7 mouse cellular contexts compared by ENCODE assay signal in the genomic region with DNA sequence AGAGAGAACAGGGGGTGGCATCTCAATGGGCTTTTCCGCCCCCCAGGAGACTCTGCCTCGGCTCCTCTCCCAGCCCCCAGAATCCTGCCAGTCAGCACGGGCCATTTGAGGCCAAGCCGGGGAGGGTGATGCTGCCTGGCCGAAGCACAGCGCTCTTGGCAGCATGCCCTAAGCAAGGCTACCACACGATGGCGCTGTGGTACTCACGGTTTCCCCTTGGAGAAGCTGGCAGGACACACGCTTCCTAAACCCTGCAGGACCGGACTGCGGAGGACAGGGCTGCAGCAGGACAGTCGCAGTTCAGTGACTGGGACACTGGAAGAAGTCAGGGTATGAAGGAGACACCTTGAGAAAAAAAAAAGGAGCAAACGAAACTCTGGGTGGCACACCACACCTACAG. TPM values are rescaled to one million over a fixed set of nuclear protein-coding genes. Genes with fewer than 3 reads are reported as not detected.
A peak's percentile ranks its signal among the peaks of the same experiment; 100 is the strongest.
DNase-seq lines count a peak whose midpoint lies in the region; ATAC-seq lines count a peak whose summit lies in the region.

No protein-coding gene starts in this region.

- H3K9ac ChIP-seq in embryonic facial prominence, embryonic 13.5 days = peak overlapping the region; percentile 67
- no peak overlapping the region; the same call in 1 of the 2 replicates for H3K9ac ChIP-seq in limb, embryonic 12.5 days (replicated peaks)
- no peak overlapping the region; the same call in 1 of the 2 replicates for H3K9ac ChIP-seq in midbrain, embryonic 14.5 days (replicated peaks; ENCODE audit: low read length)

- no peaks in the 10 kb centered on the region for H3K9me3 ChIP-seq in embryonic facial prominence, embryonic 13.5 days
- H3K9me3 ChIP-seq in limb, embryonic 12.5 days = no peaks in the 10 kb centered on the region
- no peaks in the 10 kb centered on the region for H3K9me3 ChIP-seq in midbrain, embryonic 14.5 days (ENCODE audit: control insufficient read depth, low read length)

- H3K27ac ChIP-seq in embryonic facial prominence, embryonic 13.5 days = no peak overlapping the region; the same call in 1 of the 2 replicates
- no peak overlapping the region for H3K27ac ChIP-seq in limb, embryonic 12.5 days
- no peak overlapping the region for H3K27ac ChIP-seq in midbrain, embryonic 14.5 days (replicated peaks; ENCODE audit: low read depth, low read length)

- peak overlapping the region; percentile 58 for H3K4me2 ChIP-seq in embryonic facial prominence, embryonic 13.5 days
- H3K4me2 ChIP-seq in limb, embryonic 12.5 days = peak overlapping the region; percentile 38
- peak overlapping the region; percentile 44 for H3K4me2 ChIP-seq in midbrain, embryonic 14.5 days (ENCODE audit: low read length)

- peak; percentile 99 for DNase-seq in adrenal gland, postnatal 25 days
- peak; percentile 99 for DNase-seq in heart, adult 8-10 months (ENCODE audit: low spot score)
- DNase-seq in kidney, adult 8-10 months = peak; percentile 98 to 100
- peak; percentile 97 for DNase-seq in midbrain, embryonic 14.5 days
- DNase-seq in spleen, adult 12 weeks (ENCODE audit: low spot score) = peak; percentile 88

- no peaks in the 10 kb centered on the region for H3K36me3 ChIP-seq in embryonic facial prominence, embryonic 13.5 days
- H3K36me3 ChIP-seq in limb, embryonic 12.5 days = no peaks in the 10 kb centered on the region
- H3K36me3 ChIP-seq in midbrain, embryonic 14.5 days (ENCODE audit: control insufficient read depth, insufficient read depth, low read length) = no peaks in the 10 kb centered on the region

- ATAC-seq in embryonic facial prominence, embryonic 13.5 days (ENCODE audit: insufficient number of reproducible peaks, insufficient read depth, low FRiP score, low TSS enrichment, low read depth) = no peak
- ATAC-seq in limb, embryonic 12.5 days (ENCODE audit: insufficient number of reproducible peaks, insufficient read depth, low FRiP score, low TSS enrichment, low read depth) = 0 out of 2 replicates have a peak, but pooled peaks have one; percentile 27
- ATAC-seq in midbrain, embryonic 14.5 days (ENCODE audit: low FRiP score, low TSS enrichment) = no peak

- peaks cover 18% of the 10 kb centered on the region for H3K4me1 ChIP-seq in embryonic facial prominence, embryonic 13.5 days
- peaks cover 13% of the 10 kb centered on the region for H3K4me1 ChIP-seq in limb, embryonic 12.5 days (replicated peaks)
- peaks cover 15% of the 10 kb centered on the region for H3K4me1 ChIP-seq in midbrain, embryonic 14.5 days (ENCODE audit: control insufficient read depth, insufficient read depth, low read length)

- under 1% methylated on average over 14 of the region's 14 CpGs for WGBS in embryonic facial prominence, embryonic 13.5 days
- WGBS in limb, embryonic 12.5 days = under 1% methylated on average over 14 of the region's 14 CpGs
- 0% methylated on average over 14 of the region's 14 CpGs for WGBS in midbrain, embryonic 14.5 days

- no peaks in the 10 kb centered on the region for H3K27me3 ChIP-seq in embryonic facial prominence, embryonic 13.5 days
- H3K27me3 ChIP-seq in limb, embryonic 12.5 days = peaks cover 5% of the 10 kb centered on the region; the same call in 1 of the 2 replicates
- no peaks in the 10 kb centered on the region for H3K27me3 ChIP-seq in midbrain, embryonic 14.5 days (ENCODE audit: control insufficient read depth, insufficient read depth, low read length)

- peak overlapping the region; percentile 26 for H3K4me3 ChIP-seq in embryonic facial prominence, embryonic 13.5 days
- H3K4me3 ChIP-seq in limb, embryonic 12.5 days (replicated peaks) = no peak overlapping the region
- 0 out of 2 replicates have a peak overlapping the region, but pooled peaks have one; percentile 10 for H3K4me3 ChIP-seq in midbrain, embryonic 14.5 days (replicated peaks; ENCODE audit: low read depth, low read length)

RNA-seq across cellular contexts. Expression of gene Txn2, which starts 5.0 kb away (rescaled TPM):
- 483 and 599 TPM in 2 replicates for total RNA-seq in adrenal gland, postnatal 25 days (2021)
- polyA plus RNA-seq in embryonic facial prominence, embryonic 13.5 days (2015; fragmentation: Nextera tagmentation; extraction: Ambion mirVana) = 236 and 244 TPM in 2 replicates
- total RNA-seq in heart, adult 8-10 months (2022) = 100 to 1,000 TPM; 303 to 339 (median 309) TPM
- polyA plus RNA-seq in limb, embryonic 12.5 days (2016; fragmentation: Nextera tagmentation; extraction: Ambion mirVana) = 215 and 217 TPM in 2 replicates
- polyA plus RNA-seq in midbrain, embryonic 14.5 days (2014; fragmentation: Nextera tagmentation; extraction: Ambion mirVana) = 219 and 234 TPM in 2 replicates

RNA-seq across cellular contexts. Expression of gene Foxred2, which starts 22.8 kb away (rescaled TPM):
- 2.7 and 4.2 TPM in 2 replicates for total RNA-seq in adrenal gland, postnatal 25 days (2021)
- polyA plus RNA-seq in embryonic facial prominence, embryonic 13.5 days (2015; fragmentation: Nextera tagmentation; extraction: Ambion mirVana) = 7.7 and 7.9 TPM in 2 replicates
- total RNA-seq in heart, adult 8-10 months (2022) = under 1 TPM; 0.27 to 0.53 (median 0.39) TPM
- polyA plus RNA-seq in limb, embryonic 12.5 days (2016; fragmentation: Nextera tagmentation; extraction: Ambion mirVana) = 6.4 and 7.5 TPM in 2 replicates
- polyA plus RNA-seq in midbrain, embryonic 14.5 days (2014; fragmentation: Nextera tagmentation; extraction: Ambion mirVana) = 9.2 and 9.4 TPM in 2 replicates

RNA-seq across cellular contexts. Expression of gene Eif3d, which starts 36.8 kb away (rescaled TPM):
- 140 and 156 TPM in 2 replicates for total RNA-seq in adrenal gland, postnatal 25 days (2021)
- 196 and 204 TPM in 2 replicates for polyA plus RNA-seq in embryonic facial prominence, embryonic 13.5 days (2015; fragmentation: Nextera tagmentation; extraction: Ambion mirVana)
- 10 to 100 TPM; 56.3 to 67.2 (median 63.3) TPM for total RNA-seq in heart, adult 8-10 months (2022)
- 222 and 224 TPM in 2 replicates for polyA plus RNA-seq in limb, embryonic 12.5 days (2016; fragmentation: Nextera tagmentation; extraction: Ambion mirVana)
- polyA plus RNA-seq in midbrain, embryonic 14.5 days (2014; fragmentation: Nextera tagmentation; extraction: Ambion mirVana) = 178 and 186 TPM in 2 replicates
